Mouse (Mus musculus): ENCODE results near the gene Ccdc7a. TPM values are rescaled to one million over a fixed set of nuclear protein-coding genes. Genes with fewer than 3 reads are reported as not detected.
A peak's percentile ranks its signal among the peaks of the same experiment; 100 is the strongest.

Ccdc7a gene
- total RNA-seq, 2 experiments from 2014 or later: not detected

DNA sequence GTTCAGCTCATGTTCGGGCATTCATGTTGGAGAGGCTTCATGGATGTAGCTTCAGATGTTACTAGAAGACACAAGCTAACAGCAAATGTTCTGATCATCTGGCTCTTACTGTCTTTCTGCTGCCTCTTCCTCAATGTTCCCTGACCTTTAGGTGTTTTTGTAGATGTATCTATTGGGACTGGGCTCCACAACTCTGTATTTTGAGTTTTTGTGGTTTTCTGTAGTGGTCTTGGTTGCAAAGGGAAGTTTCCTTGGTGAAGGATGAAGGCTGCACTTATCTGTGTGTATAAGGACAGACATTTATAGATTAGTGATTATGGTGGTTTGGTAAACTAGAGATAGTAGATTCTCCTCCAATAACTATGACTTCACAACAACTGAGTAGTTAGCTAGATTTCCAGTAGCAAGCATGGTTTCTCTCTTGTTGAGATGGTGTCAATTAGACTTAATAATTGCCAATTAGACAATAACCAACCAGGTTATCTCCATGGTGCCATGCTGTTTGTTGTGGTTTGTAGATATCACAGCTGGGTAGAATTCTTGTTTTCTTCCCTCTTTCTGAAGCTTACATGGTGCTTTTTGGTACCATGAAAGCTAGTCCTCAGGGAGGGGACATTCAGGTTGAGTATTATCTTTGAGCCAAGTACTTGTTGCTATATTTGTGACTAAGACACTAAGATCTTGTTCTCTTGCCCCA lies 368.5 kb downstream of the Ccdc7a start:
- intact Hi-C loops (cut with DNase I; ENCODE audit: low total_unique reads): no loop called here
- no peak for DNase-seq

DNA sequence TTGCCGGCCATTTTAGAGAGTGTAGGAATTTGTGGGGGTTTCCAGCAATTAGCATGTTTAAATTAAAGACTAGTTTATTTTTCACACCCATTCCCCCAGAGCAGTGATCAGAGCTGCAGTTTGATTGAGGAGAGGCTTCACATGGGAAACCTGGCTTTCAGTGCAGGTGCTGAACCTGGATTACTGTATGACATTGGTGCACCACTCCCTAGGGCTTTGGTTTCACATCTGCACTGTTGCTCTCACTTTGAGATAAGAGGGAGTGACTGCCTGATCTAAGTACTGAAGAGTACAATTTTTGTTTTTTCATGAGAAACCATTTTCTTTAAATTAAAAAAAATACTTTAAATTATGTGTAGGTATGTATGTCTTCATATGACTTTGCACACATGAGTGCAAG lies 375.3 kb downstream of the Ccdc7a start:
- no peak for DNase-seq
- intact Hi-C loops (cut with DNase I; ENCODE audit: low total_unique reads): no loop called here

DNA sequence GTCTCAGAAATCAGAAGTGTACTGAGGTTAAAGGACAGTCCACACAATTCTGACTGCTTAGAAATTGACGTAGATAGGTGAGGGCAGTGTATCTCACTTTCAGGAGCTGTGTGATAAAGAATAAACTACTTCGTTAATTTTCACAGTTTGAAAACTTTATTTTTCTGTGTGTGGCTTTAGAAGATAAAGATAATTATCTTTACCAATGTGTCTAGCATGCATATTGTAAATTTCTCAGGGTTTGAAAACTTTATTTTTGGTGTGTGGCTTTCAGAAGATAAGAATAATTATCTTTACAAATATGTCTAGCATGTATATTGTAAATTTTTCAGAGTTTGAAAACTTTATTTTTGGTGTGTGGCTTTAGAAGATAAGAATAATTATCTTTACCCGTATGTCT lies 376.6 kb downstream of the Ccdc7a start:
- intact Hi-C loops (cut with DNase I; ENCODE audit: low total_unique reads): no loop called here
- DNase-seq: no peak

DNA sequence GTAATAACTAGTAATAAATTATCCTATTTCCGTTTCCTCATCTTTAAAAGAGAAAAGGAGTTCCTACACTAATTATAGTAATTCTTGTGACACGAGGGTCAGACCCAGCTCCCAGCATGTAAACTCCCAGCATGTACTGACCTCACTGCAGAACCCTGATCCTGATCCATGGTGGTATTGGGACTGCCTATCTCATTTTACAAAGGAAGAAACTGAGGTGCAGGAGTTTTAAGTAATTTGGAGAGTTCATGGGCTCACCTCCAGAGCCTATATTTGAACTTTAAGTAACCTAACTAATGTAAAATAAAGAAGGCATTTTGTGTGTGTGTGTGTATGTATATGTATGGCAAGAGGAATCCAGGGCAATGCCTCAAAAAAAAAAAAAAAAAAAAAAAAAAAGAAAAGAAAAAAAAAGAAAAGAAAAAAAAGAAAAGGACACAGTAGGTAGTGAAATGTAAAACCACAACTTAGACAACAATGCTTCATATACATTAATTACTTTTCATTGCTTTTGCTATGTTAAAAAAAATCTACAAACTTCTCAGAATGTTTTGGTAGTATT lies 378.8 kb downstream of the Ccdc7a start:
- intact Hi-C loops (cut with DNase I; ENCODE audit: low total_unique reads): no loop called here
- DNase-seq: no peak

DNA sequence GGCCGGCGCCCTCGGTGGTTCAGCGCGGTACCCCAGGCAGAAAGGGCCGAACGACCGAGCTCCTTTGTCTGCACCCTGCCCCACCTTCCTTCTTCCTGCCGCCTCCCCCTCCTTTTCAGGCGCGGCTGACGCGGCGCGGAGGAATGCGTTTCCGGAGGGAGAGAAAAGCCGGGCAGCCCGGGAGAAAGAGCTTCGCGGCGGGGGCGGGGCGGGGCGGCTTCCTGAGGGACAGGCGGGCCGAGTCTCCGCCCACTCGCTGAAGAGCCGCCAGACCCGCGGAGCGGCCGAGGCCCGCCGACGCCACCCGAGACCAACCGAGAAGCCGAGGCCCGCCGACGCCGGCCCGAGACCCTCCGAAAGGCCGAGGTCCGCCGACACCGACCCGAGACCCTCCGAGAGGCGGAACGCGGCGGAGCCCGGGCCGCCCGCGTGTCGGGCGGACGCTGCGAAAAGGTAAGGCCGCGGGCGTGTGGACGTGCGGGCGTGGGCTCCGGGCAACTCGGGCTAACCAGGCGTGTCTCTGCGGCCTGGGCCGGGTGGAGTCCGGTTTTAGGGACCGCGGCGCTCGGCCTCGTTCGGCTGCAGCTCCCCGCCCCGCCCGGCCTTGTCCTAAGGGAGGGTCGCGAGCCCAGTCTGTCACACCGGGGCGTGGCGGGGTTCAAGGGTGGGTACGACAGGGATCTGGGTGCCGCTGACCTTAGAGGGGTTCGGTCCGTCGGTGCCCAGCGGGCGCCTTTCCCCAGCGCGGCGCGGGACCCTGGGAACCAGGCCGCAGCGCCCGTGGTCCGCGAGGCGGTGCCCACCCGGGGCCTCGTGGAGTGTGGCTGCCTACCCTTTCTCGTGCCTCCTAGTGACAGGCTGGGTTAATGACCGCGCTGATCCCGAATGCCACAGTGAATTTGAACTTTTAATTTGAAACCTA lies 379.5 kb downstream of the Ccdc7a start, which contains the start of gene Itgb1:
Gene Itgb1 (plus strand): TSS at position 148 of the 922 bp plus-strand sequence.
- intact Hi-C loops (cut with DNase I; ENCODE audit: low total_unique reads): no loop called here

DNA sequence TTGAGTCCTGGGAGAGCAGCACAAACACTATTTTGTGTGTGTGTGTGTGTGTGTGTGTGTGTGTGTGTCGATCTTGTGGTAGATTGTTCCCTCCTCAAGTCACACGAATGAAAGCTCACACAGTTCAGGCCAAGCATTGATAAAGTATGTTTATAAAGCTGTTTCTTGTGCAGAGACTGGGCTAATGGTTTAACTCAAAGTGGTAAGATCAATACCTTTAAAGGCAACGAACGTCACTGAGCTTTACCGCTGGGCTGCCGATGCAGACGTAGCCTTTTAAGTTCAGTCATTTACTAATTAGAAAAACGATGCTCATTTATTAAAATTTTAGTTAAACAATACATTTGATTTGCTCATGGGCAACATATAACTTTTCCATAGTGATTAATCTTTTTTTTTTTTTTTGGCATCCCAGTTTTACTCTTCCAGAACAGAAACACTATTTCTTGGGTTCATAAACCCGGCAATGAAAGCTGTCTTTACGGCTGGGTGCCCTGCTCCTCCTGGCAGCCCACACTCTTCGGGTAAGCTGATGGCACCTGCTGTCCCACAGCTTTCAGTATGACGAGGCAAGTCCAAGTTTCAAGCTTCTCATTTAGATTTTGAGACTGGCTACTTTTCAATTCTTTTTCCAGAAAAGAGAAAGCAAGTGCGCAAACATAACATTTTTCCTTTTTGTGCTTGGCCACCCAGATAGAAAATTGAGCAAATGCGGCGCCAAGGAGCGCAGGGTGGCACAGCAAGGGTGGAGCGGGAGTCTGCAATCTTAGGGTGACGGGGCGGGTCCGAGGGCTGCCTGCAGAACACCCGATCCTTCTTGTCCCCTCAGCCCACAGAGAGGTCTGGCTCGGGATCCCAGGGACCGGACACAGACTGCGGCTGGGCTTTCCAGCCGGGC lies 380.5 kb downstream of the Ccdc7a start:
- intact Hi-C loops (cut with DNase I; ENCODE audit: low total_unique reads): no loop called here
- no peak for DNase-seq

More for the DNA sequence above, 379.5 kb downstream of the Ccdc7a start, which contains the start of gene Itgb1:
- peak; percentile 97 for DNase-seq

Other genes with a start within 250 kb of the Ccdc7a start
- gene Ccdc7b, start 1.6 kb upstream of the Ccdc7a start, total RNA-seq (2021): not detected
- gene Gm10999, start 66.1 kb upstream of the Ccdc7a start, total RNA-seq (2021): not detected
- gene 2610044O15Rik8, start 168.9 kb upstream of the Ccdc7a start, total RNA-seq (2021): 10 to 100 TPM; 12.9 to 13.7 TPM